Mouse (Mus musculus): ENCODE data around the gene Olfr944. TPM values are rescaled to one million over a fixed set of nuclear protein-coding genes. Genes with fewer than 3 reads are reported as not detected.

The Olfr944 gene
- polyA plus RNA-seq (2014; fragmentation: Illumina TruSeq; extraction: RNeasy Lipid Tissue Mini Kit (QIAGEN cat#74804); ENCODE audit: low read depth, low replicate concordance), result not detected

GRCm38 (mm10) chr9:39201620-39202019, at the start of gene Olfr944:
Olfr944 (plus strand) TSS chr9:39201920.

GRCm38 (mm10) chr9:39166004-39166403, 35.7 kb upstream of the Olfr944 start, which contains the start of gene Olfr943:
Olfr943 (plus strand) TSS chr9:39166304.

GRCm38 (mm10) chr9:39249894-39250293, 48.2 kb downstream of the Olfr944 start, which contains the start of gene Olfr1537:
Olfr1537 (minus strand) TSS chr9:39249994.

Other genes starting within 250 kb of the Olfr944 start
- not detected for gene Olfr933, start 229.6 kb upstream of the Olfr944 start, polyA plus RNA-seq (2014; fragmentation: Illumina TruSeq; extraction: RNeasy Lipid Tissue Mini Kit (QIAGEN cat#74804); ENCODE audit: low read depth, low replicate concordance)
- not detected for gene Olfr934, start 213.6 kb upstream of the Olfr944 start, polyA plus RNA-seq (2014; fragmentation: Illumina TruSeq; extraction: RNeasy Lipid Tissue Mini Kit (QIAGEN cat#74804); ENCODE audit: low read depth, low replicate concordance)
- not detected for gene Olfr935, start 202.2 kb upstream of the Olfr944 start, polyA plus RNA-seq (2014; fragmentation: Illumina TruSeq; extraction: RNeasy Lipid Tissue Mini Kit (QIAGEN cat#74804); ENCODE audit: low read depth, low replicate concordance)
- not detected for gene Olfr146, start 178.5 kb upstream of the Olfr944 start, polyA plus RNA-seq (2014; fragmentation: Illumina TruSeq; extraction: RNeasy Lipid Tissue Mini Kit (QIAGEN cat#74804); ENCODE audit: low read depth, low replicate concordance)
- gene Olfr937, start 137.0 kb upstream of the Olfr944 start, polyA plus RNA-seq (2014; fragmentation: Illumina TruSeq; extraction: RNeasy Lipid Tissue Mini Kit (QIAGEN cat#74804); ENCODE audit: low read depth, low replicate concordance), result not detected
- not detected for gene Olfr938, start 123.0 kb upstream of the Olfr944 start, polyA plus RNA-seq (2014; fragmentation: Illumina TruSeq; extraction: RNeasy Lipid Tissue Mini Kit (QIAGEN cat#74804); ENCODE audit: low read depth, low replicate concordance)
- gene Olfr27, start 73.8 kb upstream of the Olfr944 start, polyA plus RNA-seq (2014; fragmentation: Illumina TruSeq; extraction: RNeasy Lipid Tissue Mini Kit (QIAGEN cat#74804); ENCODE audit: low read depth, low replicate concordance), result not detected
- gene Olfr943, start 35.6 kb upstream of the Olfr944 start, polyA plus RNA-seq (2014; fragmentation: Illumina TruSeq; extraction: RNeasy Lipid Tissue Mini Kit (QIAGEN cat#74804); ENCODE audit: low read depth, low replicate concordance), result not detected
- gene Olfr1537, start 48.1 kb downstream of the Olfr944 start, polyA plus RNA-seq (2014; fragmentation: Illumina TruSeq; extraction: RNeasy Lipid Tissue Mini Kit (QIAGEN cat#74804); ENCODE audit: low read depth, low replicate concordance), result not detected
- gene Olfr945, start 74.9 kb downstream of the Olfr944 start, polyA plus RNA-seq (2014; fragmentation: Illumina TruSeq; extraction: RNeasy Lipid Tissue Mini Kit (QIAGEN cat#74804); ENCODE audit: low read depth, low replicate concordance), result not detected
- gene Olfr948, start 124.1 kb downstream of the Olfr944 start, polyA plus RNA-seq (2014; fragmentation: Illumina TruSeq; extraction: RNeasy Lipid Tissue Mini Kit (QIAGEN cat#74804); ENCODE audit: low read depth, low replicate concordance), result not detected
- not detected for gene Olfr951, start 185.5 kb downstream of the Olfr944 start, polyA plus RNA-seq (2014; fragmentation: Illumina TruSeq; extraction: RNeasy Lipid Tissue Mini Kit (QIAGEN cat#74804); ENCODE audit: low read depth, low replicate concordance)
- not detected for gene Olfr952, start 225.2 kb downstream of the Olfr944 start, polyA plus RNA-seq (2014; fragmentation: Illumina TruSeq; extraction: RNeasy Lipid Tissue Mini Kit (QIAGEN cat#74804); ENCODE audit: low read depth, low replicate concordance)

Data from kidney, adult 10 weeks (tissue).